Mouse (Mus musculus) ES-E14 (cell line): Measurements from ENCODE around the gene Grb2. TPM values are rescaled to one million over a fixed set of nuclear protein-coding genes. Genes with fewer than 3 reads are reported as not detected.

Experiments used
- DNase-seq: peaks from one replicate; pipeline ENCODE4 v3.0.0-alpha.2; 2013; ENCODE audit warnings: low read depth, low spot score
- H3K27ac ChIP-seq: 2 replicates; pipeline ENCODE4 v1.5.1; 2012; ENCODE audit warnings: low read depth, mild to moderate bottlenecking, low read length, moderate library complexity, mixed read lengths; ENCODE audit not compliant: poor library complexity, insufficient read depth, severe bottlenecking
- H3K36me3 ChIP-seq: 2 replicates; pipeline ENCODE4 v1.6.1; 2012; ENCODE audit warnings: mild to moderate bottlenecking, low read length, moderate library complexity, mixed read lengths; ENCODE audit not compliant: control insufficient read depth, poor library complexity, insufficient read depth, severe bottlenecking
- H3K4me1 ChIP-seq, 2 experiments: fragments of 150-350 bp in 1 of 2; sonication (generic) in 1 of 2; 2 replicates each; pipeline ENCODE4 v1.6.1; 2012; ENCODE audit warnings: low read length in 2 of 2, mild to moderate bottlenecking in 1 of 2, mixed read lengths in 1 of 2; ENCODE audit not compliant: control insufficient read depth in 2 of 2, insufficient read depth in 2 of 2, poor library complexity in 1 of 2
- H3K4me3 ChIP-seq, 2 experiments: fragments of 150-350 bp in 1 of 2; sonication (generic) in 1 of 2; 2 replicates each; pipeline ENCODE4 v1.5.1; 2012; ENCODE audit warnings: low read length in 2 of 2, low read depth in 1 of 2, mild to moderate bottlenecking in 1 of 2, mixed read lengths in 1 of 2; ENCODE audit not compliant: insufficient read depth in 1 of 2, poor library complexity in 1 of 2, severe bottlenecking in 1 of 2
- H3K9ac ChIP-seq: 2 replicates; pipeline ENCODE4 v1.6.1; 2012; ENCODE audit warnings: low read depth, mild to moderate bottlenecking, low read length, mixed read lengths; ENCODE audit not compliant: poor library complexity, insufficient read depth, severe bottlenecking
- H3K9me3 ChIP-seq: fragments of 150-350 bp; sonication (generic); 2 replicates; pipeline ENCODE4 v1.6.1; 2012; ENCODE audit warnings: low read depth, mild to moderate bottlenecking, low read length; ENCODE audit not compliant: control insufficient read depth, insufficient read depth
- CHD2 ChIP-seq: IDR thresholded peaks from 2 replicates; pipeline ENCODE4 v1.6.1; 2014; ENCODE audit warnings: mild to moderate bottlenecking, low read depth, low read length, inconsistent platforms
- HCFC1 ChIP-seq: IDR thresholded peaks from 2 replicates; pipeline ENCODE4 v1.6.1; 2012; ENCODE audit warnings: low read length, inconsistent platforms, borderline replicate concordance; ENCODE audit not compliant: insufficient read depth
- MAFK ChIP-seq: IDR thresholded peaks from 2 replicates; pipeline ENCODE4 v1.6.1; 2014; ENCODE audit warnings: mild to moderate bottlenecking, low read depth, low read length, inconsistent platforms; ENCODE audit not compliant: insufficient read depth
- ZC3H11A ChIP-seq: IDR thresholded peaks from 2 replicates; pipeline ENCODE4 v1.6.1; 2012; ENCODE audit warnings: low read depth, mild to moderate bottlenecking, inconsistent platforms, low read length, borderline replicate concordance
- ZNF384 ChIP-seq: IDR thresholded peaks from 2 replicates; pipeline ENCODE4 v1.6.1; 2012; ENCODE audit warnings: low read depth, low read length, inconsistent platforms
- in situ Hi-C, 2 experiments: fragments of 600-800 bp; cut with MboI; formaldehyde crosslinking; loops; one replicate each; pipeline ENCODE4 v1.15.1; 2025; ENCODE audit warnings: low sequenced_read_pairs in 2 of 2, inconsistent platforms in 1 of 2; ENCODE audit not compliant: unreplicated experiment in 2 of 2
- total RNA-seq: library from RNA; depleted of rRNA; stranded (reverse); fragments of 300-350 nt; gene quantifications from 2 replicates; pipeline ENCODE4 v1.2.3, GENCODE M21; 2012

Grb2 gene
- total RNA-seq, 1 experiment = 24.4 TPM

- in situ Hi-C loops = no loop called here
- H3K36me3 ChIP-seq = peaks cover 22% of the 10 kb centered on the region
- H3K4me1 ChIP-seq = peaks cover 14 to 16% of the 10 kb centered on the region in 2 experiments; a peak in 2 of 4 replicates
- H3K9me3 ChIP-seq = no peaks in the 10 kb centered on the region
- DNase-seq = no peak
- TF ChIP-seq ZNF384 = no peak
- TF ChIP-seq CHD2 = no peak
- TF ChIP-seq HCFC1 = no peak
- no peak for TF ChIP-seq ZC3H11A
- TF ChIP-seq MAFK = no peak
- no peak overlapping the region for H3K9ac ChIP-seq
- no peak overlapping the region for H3K27ac ChIP-seq
- no peak overlapping the region for H3K4me3 ChIP-seq
These were observed 88.4 kb downstream of the Grb2 start for GRCm38 (mm10) chr11:115619949-115620348.

GRCm38 (mm10) chr11:115618732-115619516 is 89.5 kb downstream of the Grb2 start:
- Histone ChIP-seq H3K4me3 (no peak overlapping the region), H3K9me3 (no peaks in the 10 kb centered on the region), H3K9ac (no peak overlapping the region), H3K27ac (no peak overlapping the region), H3K36me3 (peaks cover 24% of the 10 kb centered on the region), H3K4me1 (peaks cover 16 to 22% of the 10 kb centered on the region in 2 experiments; a peak in 3 of 4 replicates)
- no peak for TF ChIP-seq HCFC1
- no peak for DNase-seq
- in situ Hi-C loops = no loop called here

- Histone ChIP-seq H3K4me1 (peaks cover 24 to 28% of the 10 kb centered on the region in 2 experiments; a peak in 3 of 4 replicates), H3K27ac (no peak overlapping the region), H3K36me3 (peaks cover 21% of the 10 kb centered on the region), H3K9me3 (no peaks in the 10 kb centered on the region), H3K9ac (no peak overlapping the region; the same call in 1 of the 2 replicates), H3K4me3 (no peak overlapping the region)
- in situ Hi-C loops = no loop called here
- DNase-seq = no peak
- TF ChIP-seq CHD2 (no peak), HCFC1 (no peak), ZC3H11A (no peak), ZNF384 (no peak), MAFK (no peak)
These were observed 90.4 kb downstream of the Grb2 start for GRCm38 (mm10) chr11:115618001-115618400.

- DNase-seq = no peak
- in situ Hi-C loops = no loop called here
- TF ChIP-seq HCFC1 = no peak
- TF ChIP-seq ZC3H11A = no peak
- TF ChIP-seq MAFK = no peak
- TF ChIP-seq CHD2 = no peak
- TF ChIP-seq ZNF384 = no peak
- H3K4me1 ChIP-seq = peaks cover 24 to 28% of the 10 kb centered on the region in 2 experiments; a peak in 3 of 4 replicates
- peaks cover 12% of the 10 kb centered on the region for H3K36me3 ChIP-seq
- peak overlapping the region; percentile 75; the same call in 1 of the 2 replicates for H3K27ac ChIP-seq
- peak overlapping the region; percentile 51 to 55 for H3K4me3 ChIP-seq
- H3K9ac ChIP-seq = peak overlapping the region; percentile 78; the same call in 1 of the 2 replicates
- no peaks in the 10 kb centered on the region for H3K9me3 ChIP-seq
These were observed 91.5 kb downstream of the Grb2 start for GRCm38 (mm10) chr11:115616893-115617292.

GRCm38 (mm10) chr11:115616371-115616770 is 92.0 kb downstream of the Grb2 start:
- TF ChIP-seq HCFC1 (no peak), MAFK (no peak), ZC3H11A (no peak), CHD2 (no peak), ZNF384 (no peak)
- Histone ChIP-seq H3K9me3 (no peaks in the 10 kb centered on the region), H3K4me3 (peak overlapping the region; percentile 4 to 55; a peak in 2 of 4 replicates), H3K27ac (peak overlapping the region; percentile 75; the same call in 1 of the 2 replicates), H3K9ac (peak overlapping the region; percentile 78; the same call in 1 of the 2 replicates), H3K36me3 (peaks cover 13% of the 10 kb centered on the region), H3K4me1 (peaks cover 24 to 27% of the 10 kb centered on the region in 2 experiments; a peak in 3 of 4 replicates)
- in situ Hi-C loops = no loop called here
- no peak for DNase-seq
